Mouse (Mus musculus) thymus, postnatal 36 days (tissue): ENCODE measurements at regions not wholly inside any gene's neighbourhood (a gene's known extent, or its start where the extent isn't known, plus 50 kb on each side); places are given as distances from the start of the nearest gene placed in this dataset.
"Not testable (repeated sequence)": the region's sequence is repeated elsewhere in the genome, so short reads cannot be mapped to it uniquely, and the experiment has no call there.

Source experiments
- DNase-seq, 2 experiments: peaks; one replicate each; pipeline ENCODE4 v3.0.0; 2022; ENCODE audit warnings: mixed read lengths in 2 of 2

GRCm38 (mm10) chr14:87215099-87215498 is 74.1 kb upstream of the Diaph3 start:
- DNase-seq = peak; percentile 5 to 11

- DNase-seq = no peak
Observed at GRCm38 (mm10) chr14:87217042-87217441, 76.0 kb upstream of the Diaph3 start.

- no peak for DNase-seq
Observed at GRCm38 (mm10) chr14:87219975-87220374, 78.9 kb upstream of the Diaph3 start.

- no peak for DNase-seq
Observed at GRCm38 (mm10) chr14:87224870-87225269, 83.8 kb upstream of the Diaph3 start.

- peak in 1 of 2 experiments; percentile 3 for DNase-seq
Observed at GRCm38 (mm10) chr14:87249258-87249657, 108.2 kb upstream of the Diaph3 start.

GRCm38 (mm10) chr14:87255484-87256208 is 114.6 kb upstream of the Diaph3 start:
- no peak for DNase-seq

GRCm38 (mm10) chr14:87261726-87262125 is 120.7 kb upstream of the Diaph3 start:
- no peak for DNase-seq

GRCm38 (mm10) chr14:87264826-87265225 is 123.8 kb upstream of the Diaph3 start:
- no peak for DNase-seq

GRCm38 (mm10) chr14:87266309-87266708 is 125.3 kb upstream of the Diaph3 start:
- DNase-seq = no peak

GRCm38 (mm10) chr14:87289266-87289665 is 127.2 kb upstream of the Tdrd3 start:
- DNase-seq = not testable (repeated sequence)

- DNase-seq = no peak
Observed at GRCm38 (mm10) chr14:87289708-87290243, 126.7 kb upstream of the Tdrd3 start.

GRCm38 (mm10) chr14:87295206-87295605 is 121.2 kb upstream of the Tdrd3 start:
- no peak for DNase-seq

- DNase-seq = no peak
Observed at GRCm38 (mm10) chr14:87297160-87297559, 119.3 kb upstream of the Tdrd3 start.

GRCm38 (mm10) chr14:87300838-87301237 is 115.6 kb upstream of the Tdrd3 start:
- DNase-seq = no peak

GRCm38 (mm10) chr14:87301564-87301963 is 114.9 kb upstream of the Tdrd3 start:
- DNase-seq = no peak

GRCm38 (mm10) chr14:87305481-87305880 is 111.0 kb upstream of the Tdrd3 start:
- no peak for DNase-seq

- DNase-seq = no peak
Observed at GRCm38 (mm10) chr14:87306011-87306410, 110.4 kb upstream of the Tdrd3 start.

GRCm38 (mm10) chr14:87308016-87308415 is 108.4 kb upstream of the Tdrd3 start:
- DNase-seq = no peak

- no peak for DNase-seq
Observed at GRCm38 (mm10) chr14:87312318-87312717, 104.1 kb upstream of the Tdrd3 start.

GRCm38 (mm10) chr14:87314999-87315732 is 101.3 kb upstream of the Tdrd3 start:
- peak in 1 of 2 experiments; percentile 10 for DNase-seq

GRCm38 (mm10) chr14:87327841-87328240 is 88.6 kb upstream of the Tdrd3 start:
- no peak for DNase-seq

- DNase-seq = no peak
Observed at GRCm38 (mm10) chr14:87337950-87338526, 78.4 kb upstream of the Tdrd3 start.

GRCm38 (mm10) chr14:87344540-87344939 is 71.9 kb upstream of the Tdrd3 start:
- no peak for DNase-seq

- no peak for DNase-seq
Observed at GRCm38 (mm10) chr14:87346812-87347211, 69.6 kb upstream of the Tdrd3 start.
